Mouse (Mus musculus) left cerebral cortex, adult 6 months (tissue): ENCODE measurements around the gene Rbm8a2. TPM values are rescaled to one million over a fixed set of nuclear protein-coding genes. Genes with fewer than 3 reads are reported as not detected.

Experiments used
- long read RNA-seq, 2 experiments: library from polyadenylated mRNA; unstranded; transcript quantifications; one replicate each; pipeline ENCODE4 v2.0.0; 2019 to 2020
- polyA plus RNA-seq: library from polyadenylated mRNA; unstranded; fragments of <200 nt; fragmentation: Nextera tagmentation; gene quantifications from 2 replicates; pipeline ENCODE4 v1.2.3, GENCODE M21; 2021

The Rbm8a2 gene
- polyA plus RNA-seq, result not detected in 2 replicates
- long read RNA-seq, experiment 1, result 0 reads
- long read RNA-seq, experiment 2, result 0 reads

GRCm38 (mm10) chr1:175979014-175979413, at the start of gene Rbm8a2:
Gene Rbm8a2, minus strand, starts transcription at chr1:175979114.

Other genes with a start within 250 kb of the Rbm8a2 start
- 0.61 and 0.63 TPM in 2 replicates for gene Exo1, start 98.5 kb downstream of the Rbm8a2 start, polyA plus RNA-seq
- not detected in 2 replicates for gene Gm38100, start 58.8 kb downstream of the Rbm8a2 start, polyA plus RNA-seq